Mouse (Mus musculus) heart, embryonic 14.5 days (tissue): Measurements from ENCODE around the gene Hdac9. TPM values are rescaled to one million over a fixed set of nuclear protein-coding genes. Genes with fewer than 3 reads are reported as not detected.

Source experiments
- ATAC-seq: fragments of 200-750 bp; cut with Nextera tagmentation; 2 replicates; pipeline ENCODE4 v1.8.0; 2017; ENCODE audit warnings: low read depth, moderate TSS enrichment; ENCODE audit not compliant: insufficient number of reproducible peaks, insufficient read depth, low FRiP score
- H3K27ac ChIP-seq, 2 experiments: fragments of 200-500 bp in 1 of 2; fragments of 300-500 bp in 1 of 2; sonication (generic) in 1 of 2; replicated peaks in 1 of 2; 2 replicates each; pipeline ENCODE4 v1.5.1; 2012 to 2014; ENCODE audit warnings: low read depth in 2 of 2, low read length in 2 of 2, control low read depth in 1 of 2, mild to moderate bottlenecking in 1 of 2, mixed read lengths in 1 of 2; ENCODE audit not compliant: control insufficient read depth in 1 of 2, insufficient read depth in 1 of 2
- H3K27me3 ChIP-seq: fragments of 300-500 bp; sonication (generic); 2 replicates; pipeline ENCODE4 v1.6.1; 2014; ENCODE audit warnings: mild to moderate bottlenecking, low read length, control low read depth; ENCODE audit not compliant: control insufficient read depth, insufficient read depth
- H3K36me3 ChIP-seq: fragments of 300-500 bp; sonication (generic); 2 replicates; pipeline ENCODE4 v1.6.1; 2014; ENCODE audit warnings: mild to moderate bottlenecking, control low read depth, low read length, mixed read lengths; ENCODE audit not compliant: control insufficient read depth, insufficient read depth
- H3K4me1 ChIP-seq, 2 experiments: fragments of 200-500 bp in 1 of 2; fragments of 300-500 bp in 1 of 2; sonication (generic) in 1 of 2; 2 replicates each; pipeline ENCODE4 v1.6.1; 2012 to 2014; ENCODE audit warnings: low read length in 2 of 2, control low read depth in 1 of 2, mixed read lengths in 1 of 2; ENCODE audit not compliant: control insufficient read depth in 2 of 2, insufficient read depth in 2 of 2
- H3K4me2 ChIP-seq: fragments of 300-500 bp; sonication (generic); 2 replicates; pipeline ENCODE4 v1.6.1; 2014; ENCODE audit warnings: mild to moderate bottlenecking, low read length
- H3K4me3 ChIP-seq, 2 experiments: fragments of 200-500 bp in 1 of 2; fragments of 300-500 bp in 1 of 2; sonication (generic) in 1 of 2; 2 replicates each; pipeline ENCODE4 v1.5.1; 2012 to 2014; ENCODE audit warnings: low read length in 2 of 2, mild to moderate bottlenecking in 2 of 2, control low read depth in 1 of 2, low read depth in 1 of 2, moderate library complexity in 1 of 2; ENCODE audit not compliant: control insufficient read depth in 1 of 2, insufficient read depth in 1 of 2
- H3K9ac ChIP-seq: fragments of 300-500 bp; sonication (generic); 2 replicates; pipeline ENCODE4 v1.6.1; 2014; ENCODE audit warnings: mild to moderate bottlenecking, low read length
- H3K9me3 ChIP-seq: fragments of 300-500 bp; sonication (generic); 2 replicates; pipeline ENCODE4 v1.6.1; 2016; ENCODE audit warnings: low read length, control low read depth; ENCODE audit not compliant: control insufficient read depth
- WGBS: fragments of 180-500 bp; shearing (Covaris S2); extraction: QIAGEN DNeasy Blood & Tissue Kit; methylation state at CpG from one replicate; pipeline ENCODE4 v1.1.7; 2014; 5-methylcytosine and 5-hydroxymethylcytosine counted together
- polyA plus RNA-seq: library from polyadenylated mRNA; unstranded; fragments of >200 nt; fragmentation: Nextera tagmentation; extraction: Ambion mirVana; gene quantifications from 2 replicates; pipeline ENCODE4 v1.2.1, GENCODE M21; 2014

Hdac9 gene
- polyA plus RNA-seq, 1 experiment from 2014 or later, result 33.9 TPM

GRCm38 (mm10) chr12:34900241-34900640 is 16.7 kb downstream of the Hdac9 start:
- H3K4me1 ChIP-seq, result no peaks in the 10 kb centered on the region
- H3K4me2 ChIP-seq, result no peak overlapping the region
- H3K4me3 ChIP-seq, result no peak overlapping the region
- no peak overlapping the region for H3K27ac ChIP-seq
- no peaks in the 10 kb centered on the region for H3K9me3 ChIP-seq
- H3K27me3 ChIP-seq, result no peaks in the 10 kb centered on the region
- no peak overlapping the region for H3K9ac ChIP-seq
- WGBS, result 84% methylated on average over 8 of the region's 8 CpGs
- H3K36me3 ChIP-seq, result no peaks in the 10 kb centered on the region
- no peak for ATAC-seq

GRCm38 (mm10) chr12:34894867-34895266 is 22.0 kb downstream of the Hdac9 start:
- WGBS, result 76% methylated on average over 5 of the region's 5 CpGs
- no peaks in the 10 kb centered on the region for H3K36me3 ChIP-seq
- H3K9ac ChIP-seq, result no peak overlapping the region
- H3K4me3 ChIP-seq, result no peak overlapping the region
- no peaks in the 10 kb centered on the region for H3K27me3 ChIP-seq
- H3K4me1 ChIP-seq, result no peaks in the 10 kb centered on the region
- no peaks in the 10 kb centered on the region for H3K9me3 ChIP-seq
- no peak overlapping the region for H3K4me2 ChIP-seq
- no peak overlapping the region for H3K27ac ChIP-seq
- ATAC-seq, result no peak

- Histone ChIP-seq H3K27ac (no peak overlapping the region), H3K4me3 (no peak overlapping the region), H3K27me3 (no peaks in the 10 kb centered on the region), H3K9ac (no peak overlapping the region), H3K36me3 (no peaks in the 10 kb centered on the region), H3K4me1 (no peaks in the 10 kb centered on the region), H3K4me2 (no peak overlapping the region), H3K9me3 (no peaks in the 10 kb centered on the region)
- no peak for ATAC-seq
- WGBS, result 69% methylated on average over 4 of the region's 4 CpGs
Observed at GRCm38 (mm10) chr12:34888694-34889093, 28.2 kb downstream of the Hdac9 start.

DNA sequence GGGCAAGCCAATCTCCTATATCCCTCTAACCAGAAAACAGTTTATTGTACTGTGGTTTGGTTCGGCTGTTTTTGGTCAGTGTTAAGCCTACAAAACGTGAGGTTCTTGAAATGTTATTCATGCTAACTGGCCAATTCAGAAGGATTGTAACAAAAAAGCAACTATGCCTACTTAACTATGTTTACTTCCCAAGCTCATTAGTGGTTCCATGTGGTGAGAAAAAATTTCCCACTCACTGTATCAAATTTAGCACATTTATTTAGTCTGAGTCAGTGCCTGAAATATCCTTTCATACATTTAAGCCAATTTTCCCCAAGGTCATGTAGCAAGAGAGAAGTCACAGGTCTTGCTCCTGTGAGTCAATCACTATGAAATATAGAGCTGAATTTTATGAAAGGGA is 42.0 kb downstream of the Hdac9 start:
- WGBS, result 71% methylated on average over 2 of the region's 2 CpGs
- no peaks in the 10 kb centered on the region for H3K9me3 ChIP-seq

GRCm38 (mm10) chr12:34871028-34871427 is 45.9 kb downstream of the Hdac9 start:
- no peak for ATAC-seq
- H3K4me2 ChIP-seq, result no peak overlapping the region
- H3K27me3 ChIP-seq, result no peaks in the 10 kb centered on the region
- WGBS, result 71% methylated on average over 7 of the region's 7 CpGs
- no peaks in the 10 kb centered on the region for H3K9me3 ChIP-seq
- H3K27ac ChIP-seq, result no peak overlapping the region
- H3K4me1 ChIP-seq, result no peaks in the 10 kb centered on the region
- H3K9ac ChIP-seq, result no peak overlapping the region
- H3K4me3 ChIP-seq, result no peak overlapping the region
- no peaks in the 10 kb centered on the region for H3K36me3 ChIP-seq

More for the DNA sequence above, 42.0 kb downstream of the Hdac9 start:
- Histone ChIP-seq H3K4me2 (no peak overlapping the region), H3K27me3 (no peaks in the 10 kb centered on the region), H3K36me3 (no peaks in the 10 kb centered on the region), H3K9ac (no peak overlapping the region), H3K4me3 (no peak overlapping the region), H3K4me1 (no peaks in the 10 kb centered on the region), H3K27ac (no peak overlapping the region)
- ATAC-seq, result no peak

DNA sequence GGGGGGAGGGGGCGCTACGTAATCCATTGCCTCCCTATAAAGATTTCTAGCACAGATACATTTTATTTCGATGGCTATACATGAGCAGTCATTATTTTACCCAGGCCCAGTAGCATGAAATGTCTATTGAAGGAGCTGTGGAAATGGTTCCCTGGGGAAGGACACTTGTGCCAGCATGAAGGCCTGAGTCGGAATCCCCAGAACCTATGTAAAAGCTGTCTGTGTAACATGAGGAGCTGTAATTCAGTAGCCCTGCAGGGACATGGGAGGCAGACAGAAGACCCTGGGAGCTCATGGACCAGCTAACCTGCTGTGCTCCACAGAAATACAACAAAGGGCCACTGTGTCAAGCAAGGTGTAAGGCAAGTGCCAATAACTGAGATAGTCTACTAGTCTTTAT is 75.7 kb downstream of the Hdac9 start:
- no peaks in the 10 kb centered on the region for H3K36me3 ChIP-seq

DNA sequence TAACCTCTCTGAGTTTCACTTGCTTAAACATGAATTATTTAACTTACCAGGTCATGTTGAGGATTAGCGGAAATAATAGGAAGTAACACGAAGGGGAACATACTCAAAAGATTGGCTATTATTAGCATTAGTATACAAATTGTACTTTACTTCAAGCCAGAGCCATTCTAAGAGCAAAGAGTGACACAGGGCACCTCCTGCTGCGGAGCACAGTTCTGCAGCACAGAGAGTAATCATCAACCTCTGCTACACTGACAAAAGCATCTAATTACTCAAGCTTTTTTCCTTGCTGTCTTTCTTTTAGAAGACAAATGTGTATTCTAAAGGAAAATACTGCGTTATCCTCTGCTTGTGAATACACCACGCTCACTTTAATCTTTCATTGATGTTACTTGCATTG is 79.6 kb downstream of the Hdac9 start:
- no peak for ATAC-seq
- H3K27me3 ChIP-seq, result no peaks in the 10 kb centered on the region
- H3K4me3 ChIP-seq, result no peak overlapping the region
- H3K4me1 ChIP-seq, result no peaks in the 10 kb centered on the region
- no peak overlapping the region for H3K27ac ChIP-seq
- 80% methylated on average over 5 of the region's 5 CpGs for WGBS
- no peaks in the 10 kb centered on the region for H3K36me3 ChIP-seq
- no peaks in the 10 kb centered on the region for H3K9me3 ChIP-seq
- no peak overlapping the region for H3K4me2 ChIP-seq
- H3K9ac ChIP-seq, result no peak overlapping the region

More for the DNA sequence above, 75.7 kb downstream of the Hdac9 start:
- Histone ChIP-seq H3K4me2 (no peak overlapping the region), H3K27me3 (no peaks in the 10 kb centered on the region), H3K9ac (no peak overlapping the region), H3K27ac (no peak overlapping the region), H3K4me1 (no peaks in the 10 kb centered on the region), H3K9me3 (no peaks in the 10 kb centered on the region), H3K4me3 (no peak overlapping the region)
- WGBS, result 82% methylated on average over 4 of the region's 4 CpGs
- ATAC-seq, result no peak

DNA sequence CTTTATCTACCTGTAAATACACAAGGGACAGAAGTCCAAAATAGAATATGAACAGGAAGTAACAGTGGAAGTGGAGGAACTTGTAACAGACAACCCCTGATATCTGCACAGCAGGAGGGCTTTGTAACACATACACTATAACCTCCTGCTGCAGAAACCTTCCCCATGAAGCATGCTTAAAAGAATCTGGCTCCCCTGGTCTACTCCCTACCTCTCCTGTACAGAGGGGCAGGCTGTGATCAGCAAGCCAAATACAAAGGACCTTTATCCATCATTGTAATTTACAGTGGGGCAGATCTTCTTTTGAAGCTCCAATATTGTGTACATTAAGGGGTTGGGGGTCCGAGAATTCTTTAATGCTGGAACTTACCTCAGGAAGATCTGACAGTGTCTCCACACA is 80.0 kb downstream of the Hdac9 start:
- Histone ChIP-seq H3K36me3 (no peaks in the 10 kb centered on the region), H3K27ac (no peak overlapping the region), H3K27me3 (no peaks in the 10 kb centered on the region), H3K9ac (no peak overlapping the region), H3K4me1 (no peaks in the 10 kb centered on the region), H3K4me2 (no peak overlapping the region), H3K4me3 (no peak overlapping the region), H3K9me3 (no peaks in the 10 kb centered on the region)
- WGBS, result 83% methylated on average over 1 of the region's 1 CpGs
- ATAC-seq, result no peak
